9 mouse cellular contexts compared by ENCODE assay signal in genomic region chr3:51661880-51662550, GRCm38 (mm10). TPM values are rescaled to one million over a fixed set of nuclear protein-coding genes. Genes with fewer than 3 reads are reported as not detected.
A peak's percentile ranks its signal among the peaks of the same experiment; 100 is the strongest.
DNase-seq lines count a peak whose midpoint lies in the region; ATAC-seq lines count a peak whose summit lies in the region.
"Had no signal": no experiment of that assay in that cellular context is flagged by ENCODE, and none has a peak within 500 bp of the region (broad histone marks: within the 10 kb centered on the region; RNA-seq: fewer than 3 reads in every experiment).

No protein-coding gene starts in this region.

- H3K9ac ChIP-seq in lung, embryonic 15.5 days = peak overlapping the region; percentile 13; the same call in 1 of the 2 replicates
- H3K9ac ChIP-seq in liver, embryonic 15.5 days = no peak overlapping the region
- H3K9ac ChIP-seq: neural tube, embryonic 13.5 days had no signal

- peaks cover 37% of the 10 kb centered on the region for H3K4me1 ChIP-seq in lung, embryonic 15.5 days
- peaks cover 36% of the 10 kb centered on the region for H3K4me1 ChIP-seq in liver, embryonic 15.5 days (replicated peaks)
- H3K4me1 ChIP-seq: neural tube, embryonic 13.5 days had no signal

- no peaks in the 10 kb centered on the region for H3K27me3 ChIP-seq in lung, embryonic 15.5 days
- no peaks in the 10 kb centered on the region for H3K27me3 ChIP-seq in liver, embryonic 15.5 days
- H3K27me3 ChIP-seq: neural tube, embryonic 13.5 days had no signal

- 53% methylated on average over 11 of the region's 11 CpGs for WGBS in lung, embryonic 15.5 days
- WGBS in liver, embryonic 15.5 days (ENCODE audit: insufficient replicate concordance) = 28% methylated on average over 11 of the region's 11 CpGs

- H3K27ac ChIP-seq in lung, embryonic 15.5 days = peak overlapping the region; percentile 22; the same call in 1 of the 2 replicates
- H3K27ac ChIP-seq in liver, embryonic 15.5 days (replicated peaks) = peak overlapping the region; percentile 21; the same call in 1 of the 2 replicates
- H3K27ac ChIP-seq: neural tube, embryonic 13.5 days had no signal

- no peaks in the 10 kb centered on the region for H3K9me3 ChIP-seq in lung, embryonic 15.5 days
- H3K9me3 ChIP-seq in liver, embryonic 15.5 days (replicated peaks) = no peaks in the 10 kb centered on the region
- H3K9me3 ChIP-seq: neural tube, embryonic 13.5 days had no signal

- DNase-seq in lung, postnatal 25 days (ENCODE audit: low spot score) = no peak
- peak; percentile 69 for DNase-seq in thymus, postnatal 14 days
- no peak for DNase-seq in layer of hippocampus, postnatal 36 days
- no peak for DNase-seq in kidney, postnatal 14 days

- no peak overlapping the region for H3K4me3 ChIP-seq in lung, embryonic 15.5 days
- peak overlapping the region; percentile 38 for H3K4me3 ChIP-seq in liver, embryonic 15.5 days (replicated peaks)
- H3K4me3 ChIP-seq: neural tube, embryonic 13.5 days had no signal

- H3K36me3 ChIP-seq in lung, embryonic 15.5 days = no peaks in the 10 kb centered on the region
- no peaks in the 10 kb centered on the region for H3K36me3 ChIP-seq in liver, embryonic 15.5 days (replicated peaks)
- H3K36me3 ChIP-seq: neural tube, embryonic 13.5 days had no signal

- ATAC-seq in lung, embryonic 15.5 days (ENCODE audit: borderline replicate concordance, extremely low read depth, low FRiP score, low TSS enrichment) = no peak
- ATAC-seq in activated CD4-positive, CD25-positive, alpha-beta regulatory T cell, adult 4 months = peak; percentile 38
- no peak for ATAC-seq in liver, embryonic 15.5 days (ENCODE audit: insufficient read depth)
- ATAC-seq in monocyte, adult 5-6 weeks (replicated peaks; ENCODE audit: insufficient number of reproducible peaks, low FRiP score, low TSS enrichment, poor library complexity, severe bottlenecking) = no peak

- H3K4me2 ChIP-seq in lung, embryonic 15.5 days = no peak overlapping the region
- peak overlapping the region; percentile 50 for H3K4me2 ChIP-seq in liver, embryonic 15.5 days
- H3K4me2 ChIP-seq: neural tube, embryonic 13.5 days had no signal

RNA-seq across cellular contexts. Expression of gene Mgst2, which starts 1.9 kb away (rescaled TPM):
- polyA plus RNA-seq in lung, embryonic 15.5 days (2015; fragmentation: Nextera tagmentation; extraction: Ambion mirVana) = 2.8 and 3.2 TPM in 2 replicates
- 100 to 1,000 TPM in 1 of 2 experiments, 10 to 100 TPM in 1; 82.2 to 161 TPM for polyA plus RNA-seq in activated CD4-positive, CD25-positive, alpha-beta regulatory T cell, adult 4 months (2017; shearing (Covaris generic))
- 20.8 and 24.4 TPM in 2 replicates for polyA plus RNA-seq in liver, embryonic 15.5 days (2015; fragmentation: Nextera tagmentation; extraction: Ambion mirVana)
- not detected for total RNA-seq in layer of hippocampus, postnatal 36 days (2021)
- 6.7 to 12.9 TPM (median 12.1 TPM) in 3 replicates for total RNA-seq in monocyte, adult 5-6 weeks (2017)
